Mouse (Mus musculus) T-cell, adult 2 months (primary cell): Measurements from ENCODE around the gene Uqcr10.
"Not testable (repeated sequence)": the region's sequence is repeated elsewhere in the genome, so short reads cannot be mapped to it uniquely, and the experiment has no call there.

ENCODE experiments used
- DNase-seq: peaks from one replicate; pipeline ENCODE4 v3.0.0; 2022; ENCODE audit warnings: low spot score

Uqcr10 gene

GRCm38 (mm10) chr11:4715596-4715995 lies 11.5 kb upstream of the Uqcr10 start:
- DNase-seq: no peak

GRCm38 (mm10) chr11:4714727-4715126 lies 10.6 kb upstream of the Uqcr10 start:
- DNase-seq: no peak

- DNase-seq: no peak
Measured at GRCm38 (mm10) chr11:4712822-4713221, 8.7 kb upstream of the Uqcr10 start.

- DNase-seq: not testable (repeated sequence)
Measured at GRCm38 (mm10) chr11:4710188-4710587, 6.0 kb upstream of the Uqcr10 start.

- no peak for DNase-seq
Measured at GRCm38 (mm10) chr11:4705178-4705577, 1.0 kb upstream of the Uqcr10 start.

GRCm38 (mm10) chr11:4703688-4704071 lies 462 bp downstream of the Uqcr10 start:
- DNase-seq: no peak

- no peak for DNase-seq
Measured at GRCm38 (mm10) chr11:4700726-4701125, 3.4 kb downstream of the Uqcr10 start.

GRCm38 (mm10) chr11:4697043-4697983 lies 6.8 kb downstream of the Uqcr10 start:
- no peak for DNase-seq

- DNase-seq: no peak
Measured at GRCm38 (mm10) chr11:4692162-4692561, 12.0 kb downstream of the Uqcr10 start.

GRCm38 (mm10) chr11:4691213-4691612 lies 12.9 kb downstream of the Uqcr10 start:
- DNase-seq: no peak

- DNase-seq: no peak
Measured at GRCm38 (mm10) chr11:4690353-4690752, 13.8 kb downstream of the Uqcr10 start.

- no peak for DNase-seq
Measured at GRCm38 (mm10) chr11:4688632-4689380, 15.3 kb downstream of the Uqcr10 start.

- no peak for DNase-seq
Measured at GRCm38 (mm10) chr11:4687874-4688273, 16.3 kb downstream of the Uqcr10 start.

- DNase-seq: no peak
Measured at GRCm38 (mm10) chr11:4687027-4687426, 17.1 kb downstream of the Uqcr10 start.

- no peak for DNase-seq
Measured at GRCm38 (mm10) chr11:4685510-4685909, 18.6 kb downstream of the Uqcr10 start.

- DNase-seq: no peak
Measured at GRCm38 (mm10) chr11:4685071-4685470, 19.1 kb downstream of the Uqcr10 start.

GRCm38 (mm10) chr11:4684186-4684585 lies 20.0 kb downstream of the Uqcr10 start:
- DNase-seq: no peak

GRCm38 (mm10) chr11:4683516-4683915 lies 20.6 kb downstream of the Uqcr10 start:
- no peak for DNase-seq

GRCm38 (mm10) chr11:4680126-4680525 lies 24.0 kb downstream of the Uqcr10 start:
- no peak for DNase-seq

GRCm38 (mm10) chr11:4679441-4679832 lies 24.7 kb downstream of the Uqcr10 start:
- DNase-seq: no peak

- DNase-seq: no peak
Measured at GRCm38 (mm10) chr11:4678700-4679440, 25.3 kb downstream of the Uqcr10 start.

GRCm38 (mm10) chr11:4677250-4677872 lies 26.8 kb downstream of the Uqcr10 start:
- no peak for DNase-seq
